Mouse (Mus musculus) embryonic fibroblast, embryonic 13.5 days (primary cell): ENCODE data around the gene Pold2. TPM values are rescaled to one million over a fixed set of nuclear protein-coding genes. Genes with fewer than 3 reads are reported as not detected.

Experiments used
- H3K27ac ChIP-seq: 2 replicates; pipeline ENCODE4 v1.5.1; 2012; ENCODE audit warnings: low read length, control low read depth, inconsistent platforms; ENCODE audit not compliant: insufficient read depth
- H3K4me1 ChIP-seq: 2 replicates; pipeline ENCODE4 v1.6.1; 2011; ENCODE audit warnings: low read length; ENCODE audit not compliant: control insufficient read depth, insufficient read depth
- H3K4me3 ChIP-seq: 2 replicates; pipeline ENCODE4 v1.5.1; 2011; ENCODE audit warnings: mild to moderate bottlenecking, control low read depth, low read length; ENCODE audit not compliant: insufficient read depth
- CTCF ChIP-seq: IDR thresholded peaks from 2 replicates; pipeline ENCODE4 v1.5.1; 2011; ENCODE audit warnings: mild to moderate bottlenecking, control low read depth, low read length, moderate library complexity, borderline replicate concordance; ENCODE audit not compliant: insufficient read depth
- POLR2A ChIP-seq: IDR thresholded peaks from 2 replicates; pipeline ENCODE4 v1.6.1; 2011; ENCODE audit warnings: low read depth, mild to moderate bottlenecking, control low read depth, low read length, moderate library complexity
- polyA plus RNA-seq: library from polyadenylated mRNA; stranded (reverse); fragments of >200 nt; gene quantifications from 2 replicates; pipeline ENCODE4 v1.2.4, GENCODE M21; 2011; ENCODE audit warnings: low read depth; ENCODE audit not compliant: missing spikeins, insufficient read length

Pold2 gene
- polyA plus RNA-seq, 1 experiment: 31.7 TPM

DNA sequence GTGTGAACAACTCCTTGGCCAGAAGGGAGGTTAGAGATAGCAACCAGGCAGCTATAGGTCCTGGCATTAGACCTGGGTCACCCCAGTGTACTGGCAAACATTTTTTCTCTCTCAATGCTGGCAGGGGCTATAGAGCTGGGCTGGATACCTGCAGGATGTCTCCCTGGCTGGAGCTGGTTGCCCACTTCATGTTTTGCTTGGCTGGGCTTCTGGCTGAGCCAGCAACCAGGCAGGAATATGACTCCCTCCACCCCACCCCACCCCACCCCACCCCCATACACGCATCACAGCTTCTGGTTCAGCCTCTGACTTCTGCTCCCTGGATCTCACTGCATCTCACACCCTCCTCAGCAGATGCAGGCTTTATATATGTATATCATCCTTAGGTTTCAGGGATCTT, 25.8 kb downstream of the Pold2 start:
- TF ChIP-seq POLR2A (no peak), CTCF (no peak)
- H3K4me1 ChIP-seq: peaks cover 21% of the 10 kb centered on the region
- no peak overlapping the region for H3K4me3 ChIP-seq
- H3K27ac ChIP-seq: peak overlapping the region; percentile 43; the same call in 1 of the 2 replicates

DNA sequence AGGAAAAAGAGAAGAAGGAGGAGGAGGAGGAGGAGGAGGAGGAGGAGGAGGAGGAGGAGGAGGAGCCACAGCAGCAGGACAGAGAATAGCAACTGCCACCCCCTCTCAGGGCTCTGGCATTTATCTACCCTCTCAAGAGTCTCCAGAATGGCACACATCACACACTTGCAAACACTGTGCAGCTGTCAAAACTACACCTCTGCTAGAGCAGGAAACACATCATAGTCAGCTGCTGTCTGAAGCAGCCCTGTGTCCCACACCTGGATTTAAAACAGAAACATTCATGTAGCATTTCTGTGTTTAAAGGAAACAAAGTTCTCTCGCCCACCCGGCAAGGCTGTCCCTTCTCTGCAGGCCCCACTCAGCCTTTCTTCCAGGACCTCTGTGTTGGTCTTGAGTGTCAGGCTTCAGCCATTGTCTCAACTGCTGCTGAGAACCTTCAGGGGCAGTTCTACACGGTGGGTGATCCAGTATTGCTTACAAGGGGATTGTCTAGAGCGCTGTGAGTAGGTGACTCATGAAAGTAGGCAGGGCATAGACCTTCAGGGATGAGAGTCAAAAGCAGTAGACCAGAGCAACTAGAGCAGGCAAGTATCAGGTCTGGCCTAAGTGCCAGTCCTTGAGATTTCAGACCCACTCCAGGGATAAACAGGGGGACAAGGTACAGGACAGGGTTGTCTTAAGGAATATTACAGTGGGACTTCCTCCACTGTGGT, 26.9 kb downstream of the Pold2 start:
- peaks cover 18% of the 10 kb centered on the region for H3K4me1 ChIP-seq
- TF ChIP-seq POLR2A (no peak), CTCF (no peak)
- H3K4me3 ChIP-seq: no peak overlapping the region
- H3K27ac ChIP-seq: peak overlapping the region; percentile 43

DNA sequence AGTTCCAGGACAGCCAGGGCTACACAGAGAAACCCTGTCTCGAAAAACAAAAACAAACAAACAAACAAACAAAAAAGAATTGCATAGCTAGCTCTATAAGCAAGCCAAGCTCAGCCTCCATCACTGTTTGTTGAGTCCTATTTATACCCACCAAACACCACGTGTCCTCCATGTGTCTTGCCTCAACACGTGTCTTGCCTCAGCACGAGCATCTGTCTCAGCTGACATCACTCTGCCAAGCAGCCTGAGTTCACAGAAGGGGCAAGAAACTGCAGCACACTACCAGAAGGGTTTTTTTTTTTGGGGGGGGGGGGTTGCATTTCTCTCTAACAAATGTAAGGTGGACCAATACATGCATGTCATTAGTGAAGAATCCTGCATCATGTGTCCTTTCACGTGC, 27.6 kb downstream of the Pold2 start:
- no peak overlapping the region for H3K4me3 ChIP-seq
- TF ChIP-seq CTCF: no peak
- TF ChIP-seq POLR2A: no peak
- peaks cover 17% of the 10 kb centered on the region for H3K4me1 ChIP-seq
- no peak overlapping the region for H3K27ac ChIP-seq

DNA sequence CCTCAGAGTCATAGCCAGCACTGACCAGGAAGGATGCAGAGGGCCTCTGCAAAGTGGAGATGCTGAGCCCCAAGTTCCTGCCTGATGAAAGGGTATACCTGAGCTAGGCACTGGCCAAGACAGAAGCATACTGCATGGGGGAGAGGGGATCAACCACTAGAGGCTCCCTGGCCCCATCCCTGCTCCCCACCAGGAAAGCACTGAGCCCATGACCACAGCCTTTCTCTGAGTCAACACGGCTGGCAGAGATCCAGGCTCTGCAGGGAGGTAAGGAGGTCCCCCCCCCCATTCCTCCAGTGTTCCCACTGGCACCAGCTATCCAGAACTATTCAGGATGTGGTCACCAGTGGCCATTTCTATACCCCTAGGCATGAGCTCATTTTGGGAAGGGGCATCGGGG, 28.8 kb downstream of the Pold2 start:
- no peak overlapping the region for H3K4me3 ChIP-seq
- peaks cover 17% of the 10 kb centered on the region for H3K4me1 ChIP-seq
- H3K27ac ChIP-seq: peak overlapping the region; percentile 55
- TF ChIP-seq CTCF (no peak), POLR2A (no peak)

DNA sequence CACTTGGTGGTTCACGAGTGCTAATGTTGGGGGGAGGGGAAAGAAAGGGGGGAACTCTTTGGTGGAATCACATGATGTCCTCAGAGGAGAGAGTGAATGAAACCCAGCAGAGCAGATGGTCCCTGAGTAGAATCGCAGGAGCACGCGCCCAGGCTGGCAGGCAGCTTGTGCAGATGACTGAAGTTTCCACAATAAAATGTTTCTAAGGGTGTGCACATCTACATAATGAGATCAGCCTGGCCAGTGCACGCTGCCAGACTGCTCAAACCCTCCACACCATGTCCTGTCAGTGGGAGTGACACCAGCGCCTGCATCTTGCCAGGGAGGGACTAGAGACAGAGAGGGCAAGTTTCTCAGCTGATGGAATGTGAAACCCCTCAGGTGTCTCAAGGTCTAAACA, 29.4 kb downstream of the Pold2 start:
- no peak for TF ChIP-seq CTCF
- peaks cover 17% of the 10 kb centered on the region for H3K4me1 ChIP-seq
- H3K27ac ChIP-seq: peak overlapping the region; percentile 55
- H3K4me3 ChIP-seq: no peak overlapping the region

DNA sequence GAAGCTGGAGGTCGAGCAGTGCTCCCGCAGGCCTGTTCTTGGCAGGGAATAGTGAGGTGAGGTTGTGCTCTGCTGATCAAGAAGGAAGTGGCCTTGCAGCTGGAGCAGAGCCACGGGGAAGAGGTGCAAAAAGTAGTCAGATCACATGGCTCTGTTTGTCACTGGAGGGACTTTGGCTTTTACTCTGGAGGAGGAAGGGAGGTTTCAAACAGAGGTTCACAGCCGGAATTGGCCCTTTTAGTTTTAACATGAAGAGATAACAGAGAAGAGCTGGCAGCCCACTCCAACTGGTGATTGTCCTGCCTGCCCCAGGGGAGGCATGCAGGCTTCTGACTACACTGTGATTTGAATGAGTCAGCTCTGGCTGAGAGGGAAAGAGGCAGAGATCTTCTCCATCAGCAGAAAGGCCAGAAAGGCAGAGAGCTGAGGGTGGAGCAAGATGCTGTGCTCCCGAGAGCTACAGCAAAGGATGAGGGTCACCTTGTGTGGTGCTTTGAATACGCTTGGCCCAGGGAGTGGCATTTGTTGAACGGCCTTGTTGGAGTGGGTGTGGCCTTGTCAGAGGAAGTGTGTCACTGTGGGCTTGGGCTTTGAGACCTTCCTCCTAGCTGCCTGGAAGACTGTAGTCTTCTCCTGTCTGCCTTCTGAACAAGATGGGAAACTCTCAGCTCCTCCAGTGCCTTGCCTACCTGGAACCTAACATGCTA, 31.3 kb downstream of the Pold2 start:
- H3K4me3 ChIP-seq: no peak overlapping the region
- TF ChIP-seq CTCF (no peak), POLR2A (no peak)
- peaks cover 17% of the 10 kb centered on the region for H3K4me1 ChIP-seq
- H3K27ac ChIP-seq: peak overlapping the region; percentile 43

DNA sequence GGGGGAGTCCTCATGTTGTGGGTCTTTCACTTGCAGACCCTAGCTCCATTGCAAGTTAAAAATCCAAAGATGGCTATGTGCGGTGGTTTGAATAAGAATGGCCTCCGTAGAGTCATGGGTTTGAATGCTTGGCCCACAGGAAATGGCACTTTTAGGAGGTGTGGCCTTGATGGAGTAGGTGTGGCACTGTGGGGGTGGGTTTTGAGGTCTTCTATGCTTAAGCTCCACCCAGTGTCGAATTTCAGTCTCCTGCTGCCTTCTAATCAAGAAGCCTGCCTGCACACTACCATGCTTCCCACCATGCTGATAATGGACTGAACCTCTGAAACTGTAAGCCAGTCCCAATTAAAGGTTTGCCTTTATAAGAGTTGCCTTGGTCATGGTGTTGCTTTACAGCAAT, 35.0 kb downstream of the Pold2 start:
- TF ChIP-seq CTCF: no peak
- no peak for TF ChIP-seq POLR2A
- no peak overlapping the region for H3K4me3 ChIP-seq
- 0 out of 2 replicates have a peak, but pooled peaks cover 2% of the 10 kb centered on the region for H3K4me1 ChIP-seq
- no peak overlapping the region for H3K27ac ChIP-seq

DNA sequence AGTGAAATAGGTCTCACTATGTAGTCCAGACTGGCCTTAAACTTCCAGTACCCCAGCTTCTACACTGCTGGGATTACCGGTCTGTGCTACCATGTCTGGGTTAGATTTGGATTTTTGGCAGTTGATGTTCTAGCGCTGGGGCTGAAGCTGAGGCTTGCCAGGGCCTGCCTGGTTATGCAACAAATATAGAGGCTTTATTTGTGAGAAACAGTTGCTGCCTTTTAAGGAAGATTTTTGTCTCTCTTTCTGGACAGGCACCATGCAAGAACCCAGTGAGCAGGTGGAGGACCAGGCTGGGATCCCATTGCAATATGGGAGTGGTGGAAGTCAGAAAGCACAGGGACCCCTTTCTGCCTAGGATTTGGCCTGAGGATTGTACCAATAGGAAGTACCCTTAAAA, 36.3 kb downstream of the Pold2 start:
- H3K27ac ChIP-seq: no peak overlapping the region
- H3K4me3 ChIP-seq: no peak overlapping the region
- TF ChIP-seq CTCF (no peak), POLR2A (no peak)
- no peaks in the 10 kb centered on the region for H3K4me1 ChIP-seq

DNA sequence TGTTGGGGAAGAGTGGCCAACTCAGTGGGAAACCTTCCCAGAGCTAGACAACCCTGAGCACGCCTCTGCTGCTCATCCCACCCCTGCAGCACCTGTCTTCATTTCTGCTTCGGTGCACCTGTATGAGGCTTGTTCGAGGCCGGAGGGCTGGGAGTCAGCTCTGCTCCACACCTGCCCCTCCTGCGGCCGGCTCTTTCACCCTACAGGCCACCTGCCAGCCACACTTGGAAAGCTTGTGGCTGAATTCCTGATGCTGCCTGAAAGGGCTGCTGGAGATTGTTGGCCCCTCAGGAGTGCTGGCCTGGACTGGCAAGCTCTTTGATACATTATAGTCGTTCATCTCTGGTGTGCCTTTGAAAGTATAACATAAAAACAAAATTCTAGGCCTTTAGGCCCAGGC, 37.7 kb downstream of the Pold2 start:
- TF ChIP-seq POLR2A: no peak
- no peak for TF ChIP-seq CTCF
- H3K4me3 ChIP-seq: no peak overlapping the region
- H3K27ac ChIP-seq: no peak overlapping the region
- 0 out of 2 replicates have a peak, but pooled peaks cover 2% of the 10 kb centered on the region for H3K4me1 ChIP-seq
